Mouse (Mus musculus) ovary, postnatal 10 days (tissue): ENCODE results near the gene Clca2.

ENCODE experiments used
- DNase-seq: peaks from one replicate; pipeline ENCODE4 v3.0.0; 2022; ENCODE audit warnings: low spot score

Clca2 gene

DNA sequence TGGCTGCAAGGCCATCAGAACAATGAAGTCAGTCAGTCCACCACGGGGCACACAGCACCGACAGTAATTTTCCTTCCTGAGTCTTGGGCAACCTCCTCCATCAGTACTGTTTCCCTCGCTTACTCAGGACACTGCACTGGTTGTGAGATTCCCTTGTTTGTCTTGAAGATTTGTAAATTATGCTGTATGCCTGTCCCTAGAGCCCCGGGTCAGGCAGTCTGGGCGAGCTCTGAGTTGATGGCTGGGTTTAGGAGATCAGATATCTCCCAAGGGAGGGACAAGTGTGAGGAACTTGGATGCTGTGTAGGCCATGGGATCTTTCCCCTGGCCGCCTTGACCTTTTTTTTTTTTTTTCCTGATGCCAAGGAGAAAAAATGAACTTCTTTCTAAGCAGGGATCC, at the start of gene Clca2:
TSS of gene Clca2 (minus strand) at position 153 of the 400 bp plus-strand sequence.
- no peak for DNase-seq

DNA sequence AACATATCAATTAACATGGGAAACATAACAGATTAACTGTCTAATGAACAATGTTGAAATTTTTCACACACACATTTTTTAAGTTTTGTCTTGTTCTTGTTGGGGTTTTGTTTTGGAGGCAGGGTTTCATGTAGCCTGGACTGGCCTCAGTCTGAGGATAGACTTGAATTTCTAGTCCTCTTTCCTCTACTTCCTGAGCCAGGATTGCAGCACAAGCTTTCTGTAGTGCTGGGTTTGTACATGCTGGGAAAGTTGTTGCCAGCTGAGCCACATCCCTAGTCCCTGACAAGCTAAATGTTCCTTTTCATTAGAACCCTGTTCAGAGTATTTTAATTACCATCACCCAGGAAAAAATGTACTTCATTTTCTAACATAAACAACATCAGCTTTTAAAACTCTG, 48.7 kb upstream of the Clca2 start:
- DNase-seq: no peak

DNA sequence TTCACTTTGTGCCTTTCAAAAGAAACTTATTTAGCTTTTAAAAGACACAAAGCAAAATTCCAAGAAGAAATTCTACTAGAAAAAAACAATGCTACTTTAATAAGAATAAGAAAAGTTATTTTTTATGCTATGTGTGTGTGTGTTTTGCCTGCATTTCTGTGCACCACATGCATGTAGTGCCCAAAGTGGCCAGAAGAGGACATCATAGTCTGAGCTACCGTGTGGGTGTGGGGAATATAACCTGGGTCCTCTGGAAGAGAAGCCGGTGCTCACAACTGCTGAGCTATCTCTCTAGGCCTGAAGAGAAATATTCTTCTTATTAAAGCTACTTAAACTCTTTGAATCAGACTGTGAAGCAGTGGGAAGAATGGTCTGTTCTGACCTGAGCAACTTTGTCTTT, 48.2 kb upstream of the Clca2 start:
- no peak for DNase-seq

DNA sequence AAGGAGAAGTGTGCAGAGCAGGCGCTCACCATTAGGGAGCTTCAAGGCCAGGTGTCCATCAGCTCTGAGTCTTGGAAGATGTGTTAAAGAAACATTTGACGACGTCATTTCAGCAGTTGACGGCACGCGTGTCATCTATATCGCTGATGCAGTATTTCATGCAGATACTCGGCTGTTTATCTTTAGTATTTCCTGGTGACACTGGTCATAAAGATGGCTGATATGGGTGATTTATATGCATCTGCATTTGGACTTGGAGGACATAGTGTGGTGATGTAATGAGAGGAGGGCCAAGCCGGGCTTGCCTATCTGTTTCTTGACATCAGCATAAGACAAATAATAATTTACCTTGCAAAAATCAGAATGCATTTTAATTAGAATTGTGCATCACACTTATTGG, 47.6 kb upstream of the Clca2 start:
- DNase-seq: no peak

DNA sequence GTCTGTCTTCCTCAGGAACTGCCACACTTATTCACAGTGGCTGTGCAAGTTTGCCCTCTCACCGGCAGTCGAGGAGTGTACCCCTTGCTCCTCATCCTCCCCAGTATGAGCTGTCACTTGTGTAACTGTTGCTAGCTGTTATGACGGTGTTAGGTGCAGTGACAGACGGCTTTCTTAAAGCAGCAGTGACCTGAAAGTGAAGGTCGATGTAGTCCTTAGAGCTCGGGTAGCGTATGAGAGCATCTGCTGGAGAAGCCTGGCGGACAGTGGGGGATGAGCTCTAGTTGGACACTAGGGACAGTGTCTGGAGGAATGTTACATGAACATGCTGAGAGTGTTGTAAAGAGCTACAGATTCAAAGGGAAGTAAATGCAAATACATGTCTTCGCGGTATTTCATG, 44.6 kb upstream of the Clca2 start:
- no peak for DNase-seq

DNA sequence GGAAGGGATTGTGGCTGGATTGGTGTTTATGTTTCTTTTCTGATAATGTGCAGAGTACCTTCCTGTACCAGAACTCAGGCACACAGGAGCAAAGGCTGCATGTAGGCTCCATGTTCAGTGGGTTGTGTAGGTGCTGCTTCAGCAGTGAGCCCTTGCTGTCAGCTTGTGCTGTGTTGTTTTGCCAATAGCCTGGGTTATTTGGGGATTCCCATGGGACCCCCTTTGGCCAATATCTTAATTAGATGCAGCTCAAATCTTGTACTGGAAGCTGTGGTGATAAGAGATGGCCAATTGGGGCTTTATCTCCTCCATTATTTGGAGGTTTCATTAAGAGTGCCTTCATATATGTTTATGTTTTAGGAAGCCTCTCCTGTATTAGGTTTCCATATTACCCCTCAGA, 43.7 kb upstream of the Clca2 start:
- no peak for DNase-seq

DNA sequence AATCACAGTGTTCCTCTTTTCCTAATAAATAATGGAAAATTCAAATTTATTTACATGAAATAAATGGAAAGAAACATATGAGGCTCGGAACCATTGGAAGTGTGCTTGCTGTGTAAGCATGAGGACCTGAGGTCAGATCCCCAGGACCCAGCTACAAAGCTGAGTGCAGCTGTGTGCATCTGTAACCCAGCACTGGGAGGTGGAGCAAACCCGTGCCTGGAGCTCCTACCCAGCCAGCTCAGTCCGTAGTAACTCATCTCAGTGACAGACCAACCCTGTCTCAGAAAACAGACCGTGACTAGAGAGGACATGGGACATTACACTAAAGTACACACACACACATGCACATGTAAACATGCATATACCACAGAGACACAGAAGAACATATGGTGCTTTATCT, 41.0 kb upstream of the Clca2 start:
- no peak for DNase-seq

DNA sequence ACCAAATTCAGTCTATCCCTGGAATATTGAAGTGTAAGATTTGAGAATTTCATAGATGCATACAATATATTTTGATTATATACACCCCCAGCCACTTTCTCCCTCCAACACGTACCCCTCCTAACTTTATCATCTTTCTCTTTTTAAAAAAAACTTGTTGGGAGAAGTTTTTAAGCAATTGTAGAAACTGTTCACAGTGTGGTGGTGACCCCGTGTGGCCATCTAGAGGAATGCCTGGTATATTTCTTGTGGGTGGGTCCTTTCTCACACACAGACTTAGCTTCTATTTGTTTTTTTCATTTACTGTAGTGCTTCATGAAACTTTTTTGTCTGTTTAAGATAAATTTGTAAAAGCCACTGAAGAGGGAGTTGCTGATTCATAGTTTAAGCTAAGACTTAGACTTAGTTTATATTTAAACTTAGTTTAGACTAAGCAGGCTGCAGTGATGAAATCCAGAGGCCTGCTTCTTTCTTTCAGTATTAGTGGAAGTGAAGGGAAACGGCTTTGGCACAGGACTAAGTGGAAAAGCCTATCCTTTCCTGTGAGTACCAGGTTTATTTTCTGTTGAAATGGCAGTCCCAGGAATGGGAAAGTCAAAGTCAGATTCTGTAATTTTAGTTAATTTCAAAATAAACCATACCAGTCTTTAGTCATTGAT, 32.1 kb upstream of the Clca2 start:
- DNase-seq: no peak

DNA sequence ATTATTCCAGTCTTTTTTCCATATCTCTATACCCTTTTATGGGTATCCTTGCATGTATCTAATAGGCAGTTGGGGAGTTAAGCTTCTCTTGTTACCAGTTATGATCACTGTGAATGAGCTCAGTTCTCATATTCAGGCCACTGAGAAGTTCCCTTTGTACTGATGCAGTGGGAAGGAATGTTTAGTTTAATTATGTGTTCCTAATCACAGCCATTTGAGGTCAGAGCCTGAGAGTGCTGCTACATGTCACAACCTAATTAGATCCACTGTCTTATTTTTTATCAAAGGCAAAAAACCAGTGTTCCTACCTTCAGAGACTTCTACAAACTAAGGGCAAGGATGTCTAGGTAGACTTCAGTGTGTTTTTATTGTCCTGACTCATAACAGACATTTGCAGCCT, 30.1 kb upstream of the Clca2 start:
- DNase-seq: no peak

DNA sequence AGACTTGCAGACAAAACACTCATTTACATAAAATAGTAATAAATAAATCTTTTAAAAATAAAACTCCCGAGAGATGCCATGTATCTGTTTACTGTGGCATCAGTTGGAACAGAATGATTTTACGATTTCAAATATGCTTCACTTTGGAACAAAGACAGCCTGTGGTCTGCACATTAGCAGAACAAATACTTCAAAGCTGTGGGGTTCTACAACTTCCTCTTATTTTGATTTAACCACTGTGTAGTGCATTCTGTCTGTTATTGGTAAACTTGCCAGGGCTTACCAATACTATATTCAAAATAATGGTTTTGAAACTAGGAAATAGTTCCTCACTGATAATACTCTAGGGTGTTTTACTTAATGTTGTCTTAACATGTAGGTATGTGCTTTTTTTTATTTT, 27.4 kb upstream of the Clca2 start:
- no peak for DNase-seq

DNA sequence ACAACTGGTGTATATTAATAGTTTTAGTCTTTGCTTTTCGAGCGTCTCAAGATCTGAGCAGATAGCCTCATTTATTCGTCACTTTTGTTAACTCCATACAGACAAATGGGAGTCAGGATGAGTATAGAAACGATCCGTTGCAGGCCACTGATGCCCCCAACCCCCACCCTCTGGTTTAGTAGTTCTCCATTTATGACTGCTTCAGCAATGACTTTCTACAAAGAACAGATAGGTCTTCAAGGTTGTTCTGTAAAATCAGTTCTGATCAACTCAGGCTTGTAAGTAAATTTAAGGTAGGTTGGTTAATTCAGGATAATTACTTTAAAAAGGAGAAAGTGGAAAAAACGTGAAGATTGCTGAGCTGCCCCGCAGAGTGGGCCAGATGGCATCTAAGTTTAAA, 20.2 kb upstream of the Clca2 start:
- DNase-seq: no peak

DNA sequence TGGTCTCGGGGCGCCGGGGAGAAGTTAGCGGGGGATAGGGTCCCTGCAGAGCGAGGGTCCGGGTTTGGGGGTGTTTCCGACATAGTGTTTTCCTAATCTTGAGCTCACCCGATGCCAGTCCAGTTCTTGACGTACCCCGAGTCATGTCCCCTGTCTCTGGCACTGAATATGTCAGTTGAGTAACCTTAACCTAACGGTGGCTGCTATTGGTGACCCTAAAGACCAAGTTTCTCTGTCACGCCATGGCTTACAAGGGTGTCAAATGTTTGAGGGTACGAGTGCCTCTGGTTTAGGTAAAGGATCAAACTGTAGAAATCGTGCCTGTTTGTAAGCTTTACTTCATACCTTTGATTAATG, 19.7 kb upstream of the Clca2 start:
- DNase-seq: no peak

DNA sequence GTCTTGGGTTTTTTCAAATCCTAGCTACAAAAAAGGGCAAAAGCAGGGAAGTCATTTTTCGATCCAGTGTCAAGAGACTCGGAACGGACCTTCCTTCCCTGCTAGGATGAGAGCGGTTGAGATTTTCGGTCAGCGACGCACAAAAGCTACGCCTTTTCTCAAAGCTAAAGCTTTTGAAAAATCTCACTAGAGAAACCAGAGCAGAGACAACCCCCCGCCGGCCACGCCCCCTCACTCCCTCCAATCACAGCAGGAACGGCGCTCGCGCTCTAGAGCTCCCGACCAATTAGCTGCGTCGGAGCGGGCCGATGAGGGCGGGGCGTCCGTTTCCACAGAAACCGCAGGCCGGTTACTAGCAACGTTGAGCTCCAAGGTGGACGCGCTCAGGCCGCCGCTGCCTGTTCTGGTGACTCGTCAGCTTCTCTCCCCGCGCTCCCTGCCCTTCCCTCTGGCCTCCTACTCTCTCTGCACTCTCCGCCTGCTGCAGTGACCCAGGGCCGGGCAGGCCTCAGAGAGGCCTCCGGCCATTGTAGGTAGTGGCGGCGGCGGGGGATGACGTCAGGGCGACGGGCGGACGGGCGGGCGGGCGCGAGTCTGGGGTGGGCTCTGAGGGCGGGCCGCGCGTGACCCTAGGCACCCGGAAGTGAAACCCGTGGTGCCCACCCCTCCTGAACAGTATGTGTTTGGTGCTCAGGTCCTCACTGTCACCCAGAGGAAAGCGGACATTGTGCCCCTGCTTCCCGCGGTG, 19.2 kb upstream of the Clca2 start, which contains the start of gene Odf2l:
TSS of gene Odf2l (plus strand) at position 335 of the 748 bp plus-strand sequence.
- DNase-seq: peak; percentile 93

DNA sequence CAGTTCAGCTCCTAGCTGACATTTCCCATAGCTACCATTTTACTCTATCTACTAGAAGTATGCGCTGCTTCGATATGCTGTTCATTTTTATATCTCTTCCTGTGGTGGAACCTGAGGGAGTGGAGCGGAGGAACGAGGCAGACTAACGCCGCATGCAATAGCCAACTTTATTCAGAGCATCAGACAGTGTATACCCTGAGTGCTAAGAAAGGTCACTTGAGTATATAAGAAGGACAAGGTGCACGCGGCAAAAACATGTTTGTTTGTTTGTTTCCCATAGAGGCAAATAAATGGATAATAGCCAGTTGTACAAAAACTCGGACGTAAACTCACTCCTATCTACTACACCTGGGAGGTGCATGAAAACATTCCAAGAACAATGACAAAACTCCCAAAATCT, 18.4 kb upstream of the Clca2 start:
- no peak for DNase-seq

DNA sequence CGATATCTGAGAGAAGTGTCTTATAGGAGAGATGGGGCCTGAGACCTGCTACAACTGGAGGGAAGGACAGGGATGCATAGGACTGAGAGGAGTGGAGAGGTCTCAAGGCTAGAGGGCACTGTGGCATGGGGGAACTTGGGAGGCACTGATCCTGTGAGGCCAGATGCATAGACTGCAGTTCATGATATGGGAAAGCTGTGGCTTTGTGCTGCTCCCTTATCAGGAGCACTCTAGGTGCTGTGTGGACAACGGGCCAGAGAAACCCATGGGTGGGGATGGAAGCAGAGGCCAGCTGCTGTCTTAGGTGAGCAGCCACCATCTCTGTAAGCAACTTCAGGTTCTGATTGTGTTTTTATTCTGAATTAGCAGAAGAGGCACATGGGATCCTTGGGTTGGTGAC, 15.9 kb upstream of the Clca2 start:
- DNase-seq: no peak

DNA sequence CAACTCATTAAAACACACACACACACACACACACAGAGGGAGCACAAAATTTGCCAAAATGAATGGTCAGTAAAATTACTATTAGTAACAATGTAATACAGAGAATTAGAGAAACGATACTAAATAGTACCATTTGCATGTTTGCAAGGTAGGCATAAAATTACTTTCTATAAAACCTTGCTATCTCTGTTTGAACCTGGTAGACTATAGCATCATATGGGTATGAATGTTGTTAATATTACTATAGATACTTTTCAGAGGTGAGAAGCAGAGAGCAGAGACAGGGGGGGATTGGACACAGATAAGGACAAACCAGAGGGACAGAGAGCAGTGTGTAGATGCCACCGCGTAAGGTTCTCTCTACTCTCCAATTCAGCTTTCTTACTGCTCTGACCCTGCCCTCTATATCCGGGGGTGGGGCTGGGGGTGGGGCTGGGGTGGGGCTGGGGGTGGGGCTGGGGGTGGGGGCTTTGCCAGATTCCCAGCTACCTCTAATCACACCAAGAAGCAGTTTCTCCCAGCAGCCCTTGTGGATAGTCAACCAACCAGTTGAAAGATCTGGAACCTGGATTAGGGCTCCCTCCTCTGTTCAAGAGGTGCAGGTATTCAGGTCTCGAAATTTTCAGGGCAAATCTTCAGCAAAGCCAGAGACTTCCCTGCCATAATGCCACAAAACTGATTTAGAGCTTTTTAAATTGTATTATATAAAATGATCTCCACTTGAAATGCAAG, 6.7 kb upstream of the Clca2 start:
- DNase-seq: no peak

DNA sequence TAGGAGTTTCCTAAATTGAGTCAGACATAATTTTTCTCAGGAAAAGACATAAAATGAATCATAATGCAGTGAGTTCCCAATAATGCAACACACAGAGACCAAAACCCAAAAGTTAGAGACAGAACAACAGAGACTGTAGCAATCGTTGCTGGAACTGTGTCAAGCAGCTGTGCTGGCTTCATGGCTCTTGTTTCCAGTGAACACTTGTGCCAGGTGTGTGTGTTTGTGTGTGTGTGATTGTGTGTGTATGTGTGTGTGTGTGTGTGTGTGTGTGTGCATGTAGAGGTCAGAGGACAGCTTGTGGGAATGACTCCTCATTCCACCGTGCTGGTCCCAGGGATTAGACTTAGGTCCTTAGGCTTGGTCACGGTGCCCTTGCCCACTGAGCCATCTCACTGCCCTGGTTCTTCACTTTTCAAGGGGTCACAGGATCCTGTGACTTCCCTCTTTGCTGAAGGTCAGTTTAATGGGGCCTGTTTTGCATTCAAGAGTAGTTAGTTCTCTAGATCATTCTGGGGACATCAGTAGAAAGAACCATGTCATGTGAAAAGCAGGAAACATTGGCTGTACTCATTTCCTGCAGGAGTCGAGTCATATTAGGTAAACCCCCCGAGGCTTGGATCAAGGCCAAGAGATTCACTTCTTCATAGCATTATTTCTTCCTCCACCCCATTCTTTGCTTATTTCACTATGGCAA, 6.0 kb upstream of the Clca2 start:
- DNase-seq: no peak

DNA sequence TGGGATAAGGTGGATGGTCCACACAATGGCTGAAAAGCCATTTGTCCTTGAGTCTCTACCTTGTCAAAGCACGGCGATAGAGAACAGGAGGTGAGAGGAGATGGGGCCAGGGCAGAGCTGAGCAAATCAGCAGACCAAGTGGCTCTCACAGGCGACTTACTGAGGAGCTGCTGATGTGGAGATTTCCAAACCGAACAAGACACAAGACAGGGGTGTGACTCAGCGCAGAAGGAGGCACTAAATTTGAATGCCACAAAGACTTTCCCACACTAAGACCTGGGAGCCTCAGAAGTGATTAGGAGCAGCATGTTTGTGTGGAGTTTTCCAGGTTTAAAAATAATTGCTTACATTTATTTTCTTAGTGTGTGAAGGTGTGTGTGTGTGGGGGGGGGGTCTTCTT, 4.5 kb upstream of the Clca2 start:
- no peak for DNase-seq

DNA sequence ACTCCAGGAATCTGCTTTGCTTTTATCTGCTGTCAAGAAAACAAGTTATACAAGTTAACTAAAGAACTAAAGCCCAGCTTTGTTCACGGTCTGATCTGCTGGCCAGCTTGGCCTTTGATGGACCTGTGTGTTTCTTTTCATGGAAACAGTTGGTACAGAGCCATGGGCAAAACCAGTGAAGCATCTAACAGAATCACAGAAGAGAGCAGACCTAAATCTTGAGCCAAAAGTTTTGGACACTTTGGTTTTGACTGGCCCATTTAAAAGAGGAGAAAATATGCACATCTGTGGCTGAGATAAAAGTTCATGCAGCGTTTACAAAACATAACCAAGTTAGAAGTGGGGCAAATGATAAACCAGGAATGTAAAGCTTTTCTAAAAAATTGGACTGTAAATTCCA, 4.1 kb upstream of the Clca2 start:
- no peak for DNase-seq

DNA sequence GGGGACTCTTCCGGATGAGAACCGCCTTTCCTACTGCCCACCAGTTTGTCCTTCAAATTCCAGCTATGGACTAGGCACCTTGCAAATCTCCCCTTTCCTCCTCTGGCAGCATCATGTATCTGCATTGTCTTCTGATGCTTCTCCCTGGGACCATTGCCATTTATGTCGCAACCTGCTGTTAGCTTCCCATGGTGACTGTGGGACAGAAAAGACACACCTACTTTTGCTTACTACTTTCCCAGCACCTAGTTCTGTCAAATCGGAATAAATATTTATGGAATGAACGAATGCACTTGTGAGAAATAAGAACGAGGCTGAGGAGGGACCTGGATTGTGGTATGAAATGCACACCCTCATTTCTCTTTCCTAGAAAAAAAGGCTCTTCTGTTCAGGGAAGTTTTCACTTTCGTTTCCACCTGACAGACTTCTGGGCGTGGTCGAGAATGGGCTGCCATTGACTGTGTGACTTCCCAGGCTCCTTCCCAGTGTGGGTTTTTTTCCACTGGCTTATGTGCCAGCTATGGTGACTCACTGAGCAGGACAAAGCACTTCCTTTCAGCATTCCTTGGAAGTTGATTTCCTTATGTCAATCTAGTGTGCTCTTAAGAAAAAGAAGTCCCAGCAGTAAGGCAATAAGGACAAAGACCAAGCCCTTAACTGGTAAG, 2.8 kb upstream of the Clca2 start:
- DNase-seq: no peak

DNA sequence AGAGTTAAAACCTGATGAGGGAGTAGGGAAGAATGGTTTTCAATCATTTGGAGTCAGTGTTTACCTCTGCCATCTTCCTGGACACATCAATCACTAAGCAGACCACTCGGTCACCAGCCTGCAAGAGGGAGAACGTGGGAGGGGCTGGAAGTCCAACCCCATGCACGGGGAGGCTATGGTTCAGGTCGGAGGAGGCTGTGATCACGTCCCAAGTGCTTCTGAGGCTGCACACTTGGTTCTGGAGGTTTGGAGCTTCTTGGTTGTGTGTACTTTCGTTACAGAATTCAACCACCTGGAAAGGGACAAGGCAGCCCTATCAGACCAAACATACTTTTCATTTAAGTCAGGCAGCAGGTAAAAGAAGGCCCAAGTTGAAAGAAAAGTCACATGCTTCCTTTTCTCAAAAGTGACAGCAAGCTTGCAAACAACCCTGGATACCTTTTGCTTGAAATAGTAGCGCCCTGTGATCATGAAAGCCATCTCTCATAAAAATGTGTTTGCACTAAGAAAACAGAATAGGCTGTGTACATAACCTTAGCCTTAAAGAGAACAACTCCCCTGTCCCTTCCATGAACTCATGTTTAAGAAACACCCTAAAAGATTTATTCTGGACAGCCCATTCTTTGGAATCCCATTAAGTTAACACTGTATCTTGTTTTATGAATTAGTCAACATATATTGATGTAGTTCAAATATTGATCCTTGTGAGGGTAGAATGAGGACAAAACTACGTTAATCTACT, 11.2 kb downstream of the Clca2 start:
- no peak for DNase-seq
